Mouse (Mus musculus): ENCODE measurements around the gene Clnk.

- TF ChIP-seq POLR2A (IDR thresholded peaks at IDR 0.05; ENCODE audit: low read depth, low read length) (no peak), CTCF (IDR thresholded peaks at IDR 0.05; ENCODE audit: extremely low read depth, insufficient read length, insufficient replicate concordance, low read depth, low read length) (no peak)
These were observed 169.1 kb downstream of the Clnk start for GRCm38 (mm10) chr5:38707364-38708075.

Measured in small intestine, adult 2 months (tissue).